Mouse (Mus musculus) CH12.LX (cell line): ENCODE data around the gene Sdhb. TPM values are rescaled to one million over a fixed set of nuclear protein-coding genes. Genes with fewer than 3 reads are reported as not detected.

ENCODE experiments used
- DNase-seq: peaks from one replicate; pipeline ENCODE4 v3.0.0-alpha.2; 2013; ENCODE audit errors: extremely low read depth
- H3K27ac ChIP-seq: 2 replicates; pipeline ENCODE4 v1.5.1; 2012; ENCODE audit warnings: low read depth, mild to moderate bottlenecking, control low read depth, moderate library complexity; ENCODE audit not compliant: insufficient read depth
- H3K27me3 ChIP-seq: replicated peaks from 2 replicates; pipeline ENCODE3; 2012; ENCODE audit warnings: inconsistent platforms
- H3K36me3 ChIP-seq, 2 experiments: replicated peaks in 1 of 2; 2 replicates each; pipeline versions ENCODE3 to v1.6.1; 2012; ENCODE audit warnings: inconsistent platforms in 1 of 2, low read length in 1 of 2, mild to moderate bottlenecking in 1 of 2, mixed read lengths in 1 of 2, moderate library complexity in 1 of 2; ENCODE audit not compliant: control insufficient read depth in 1 of 2, insufficient read depth in 1 of 2
- H3K4me1 ChIP-seq, 2 experiments: 2 replicates each; pipeline ENCODE4 v1.6.1; 2012; ENCODE audit warnings: inconsistent platforms in 1 of 2, moderate library complexity in 1 of 2; ENCODE audit not compliant: insufficient read depth in 2 of 2, control insufficient read depth in 1 of 2
- H3K4me2 ChIP-seq: 2 replicates; pipeline ENCODE4 v1.6.1; 2012; ENCODE audit warnings: low read depth, mild to moderate bottlenecking, control low read depth; ENCODE audit not compliant: poor library complexity, insufficient read depth, severe bottlenecking
- H3K4me3 ChIP-seq, 3 experiments: fragments of 150-350 bp in 1 of 3; sonication (generic) in 1 of 3; replicated peaks in 1 of 3; 2 replicates each; pipeline versions ENCODE3 to v1.5.1; 2011 to 2012; ENCODE audit warnings: low read depth in 2 of 3, low read length in 2 of 3, mild to moderate bottlenecking in 2 of 3, moderate library complexity in 2 of 3, control low read depth in 1 of 3, improper control_type of control experiment in 1 of 3, inconsistent platforms in 1 of 3, mixed read lengths in 1 of 3; ENCODE audit not compliant: poor library complexity in 1 of 3
- H3K79me2 ChIP-seq: replicated peaks from 2 replicates; pipeline ENCODE4 v1.6.1; 2012; ENCODE audit warnings: mild to moderate bottlenecking, moderate library complexity; ENCODE audit not compliant: control insufficient read depth, poor library complexity, insufficient read depth, severe bottlenecking; ENCODE audit errors: extremely low read depth
- H3K9ac ChIP-seq: 2 replicates; pipeline ENCODE4 v1.6.1; 2012; ENCODE audit warnings: low read depth, mild to moderate bottlenecking, control low read depth, moderate library complexity; ENCODE audit not compliant: insufficient read depth
- H3K9me3 ChIP-seq: replicated peaks from 2 replicates; pipeline ENCODE3; 2012; ENCODE audit warnings: low read length, inconsistent platforms, mixed read lengths
- BHLHE40 ChIP-seq: IDR thresholded peaks from 2 replicates; pipeline ENCODE4 v1.6.1; 2011; ENCODE audit warnings: mild to moderate bottlenecking, low read depth, low read length, improper control_type of control experiment
- CTCF ChIP-seq, 2 experiments: IDR thresholded peaks in 1 of 2; conservative IDR thresholded peaks in 1 of 2; 2 replicates each; pipeline ENCODE4 v1.5.1; 2011 to 2012; ENCODE audit warnings: low read depth in 2 of 2, low read length in 2 of 2, improper control_type of control experiment in 1 of 2, inconsistent platforms in 1 of 2, mild to moderate bottlenecking in 1 of 2, moderate library complexity in 1 of 2
- E2F4 ChIP-seq: IDR thresholded peaks from 2 replicates; pipeline ENCODE4 v1.6.1; 2011; ENCODE audit warnings: low read depth, low read length, improper control_type of control experiment; ENCODE audit not compliant: insufficient replicate concordance
- ELF1 ChIP-seq: IDR thresholded peaks from 2 replicates; pipeline ENCODE4 v1.6.1; 2014; ENCODE audit warnings: low read depth, mild to moderate bottlenecking, inconsistent platforms, low read length, improper control_type of control experiment
- EP300 ChIP-seq: IDR thresholded peaks from 2 replicates; pipeline ENCODE4 v1.6.1; 2011; ENCODE audit warnings: low read length, improper control_type of control experiment
- ETS1 ChIP-seq: conservative IDR thresholded peaks from 2 replicates; pipeline ENCODE4 v1.6.1; 2012; ENCODE audit warnings: low read depth, mild to moderate bottlenecking, inconsistent platforms, low read length, improper control_type of control experiment, moderate library complexity
- HCFC1 ChIP-seq: IDR thresholded peaks from 2 replicates; pipeline ENCODE4 v1.6.1; 2012; ENCODE audit warnings: low read depth, mild to moderate bottlenecking, inconsistent platforms, low read length, improper control_type of control experiment
- IRF4 ChIP-seq: IDR thresholded peaks from 2 replicates; pipeline ENCODE4 v1.6.1; 2014; ENCODE audit warnings: low read depth, mild to moderate bottlenecking, inconsistent platforms, low read length, improper control_type of control experiment
- JUND ChIP-seq: conservative IDR thresholded peaks from 2 replicates; pipeline ENCODE4 v1.6.1; 2011; ENCODE audit warnings: low read depth, low read length, improper control_type of control experiment
- KAT2A ChIP-seq: IDR thresholded peaks from 2 replicates; pipeline ENCODE4 v1.6.1; 2012; ENCODE audit warnings: low read length, improper control_type of control experiment, inconsistent platforms; ENCODE audit not compliant: insufficient replicate concordance
- MAX ChIP-seq: IDR thresholded peaks from 2 replicates; pipeline ENCODE4 v1.6.1; 2011; ENCODE audit warnings: low read length, improper control_type of control experiment
- MEF2A ChIP-seq: IDR thresholded peaks from 2 replicates; pipeline ENCODE4 v1.6.1; 2014; ENCODE audit warnings: low read depth, mild to moderate bottlenecking, inconsistent platforms, low read length, improper control_type of control experiment, borderline replicate concordance
- MYC ChIP-seq: IDR thresholded peaks from 2 replicates; pipeline ENCODE4 v1.6.1; 2011; ENCODE audit warnings: low read depth, mild to moderate bottlenecking, improper control_type of control experiment, low read length
- NELFE ChIP-seq: IDR thresholded peaks from 2 replicates; pipeline ENCODE4 v1.6.1; 2011; ENCODE audit warnings: low read depth, low read length, improper control_type of control experiment
- NRF1 ChIP-seq: IDR thresholded peaks from 2 replicates; pipeline ENCODE4 v1.6.1; 2014; ENCODE audit warnings: low read depth, mild to moderate bottlenecking, inconsistent platforms, low read length, improper control_type of control experiment, moderate library complexity
- POLR2AphosphoS2 ChIP-seq: IDR thresholded peaks from 2 replicates; pipeline ENCODE4 v1.6.1; 2011; ENCODE audit warnings: low read depth, low read length, improper control_type of control experiment
- SIN3A ChIP-seq: IDR thresholded peaks from 2 replicates; pipeline ENCODE4 v1.6.1; 2012; ENCODE audit warnings: low read length, improper control_type of control experiment, inconsistent platforms
- SMC3 ChIP-seq: IDR thresholded peaks from 2 replicates; pipeline ENCODE4 v1.6.1; 2011; ENCODE audit warnings: low read depth, low read length, improper control_type of control experiment
- TBP ChIP-seq: conservative IDR thresholded peaks from 2 replicates; pipeline ENCODE4 v1.6.1; 2011; ENCODE audit warnings: low read depth, low read length, improper control_type of control experiment
- TCF12 ChIP-seq: IDR thresholded peaks from 2 replicates; pipeline ENCODE4 v1.6.1; 2014; ENCODE audit warnings: low read depth, mild to moderate bottlenecking, inconsistent platforms, low read length, improper control_type of control experiment
- UBTF ChIP-seq: IDR thresholded peaks from 2 replicates; pipeline ENCODE4 v1.6.1; 2012; ENCODE audit warnings: low read depth, mild to moderate bottlenecking, inconsistent platforms, low read length, improper control_type of control experiment, moderate library complexity
- USF1 ChIP-seq: IDR thresholded peaks from 2 replicates; pipeline ENCODE4 v1.6.1; 2014; ENCODE audit warnings: low read depth, mild to moderate bottlenecking, inconsistent platforms, low read length, improper control_type of control experiment
- ZC3H11A ChIP-seq: IDR thresholded peaks from 2 replicates; pipeline ENCODE4 v1.6.1; 2012; ENCODE audit warnings: low read depth, mild to moderate bottlenecking, inconsistent platforms, low read length, improper control_type of control experiment
- ZKSCAN1 ChIP-seq: IDR thresholded peaks from 2 replicates; pipeline ENCODE4 v1.6.1; 2012; ENCODE audit warnings: low read depth, inconsistent platforms, low read length, improper control_type of control experiment, borderline replicate concordance
- ZMIZ1 ChIP-seq: IDR thresholded peaks from 2 replicates; pipeline ENCODE4 v1.6.1; 2012; ENCODE audit warnings: low read depth, mild to moderate bottlenecking, inconsistent platforms, low read length, improper control_type of control experiment
- dilution Hi-C: fragments of 300-500 bp; cut with MboI; formaldehyde crosslinking; loops from 2 replicates; pipeline ENCODE4 v1.14.3; 2020; ENCODE audit warnings: low sequenced_read_pairs; ENCODE audit not compliant: extremely low pct_unique_long_range_greater_than_20kb, extremely low pct_ligation_motif_present
- in situ Hi-C: fragments of 300-500 bp; cut with MboI; formaldehyde crosslinking; loops from 3 replicates; pipeline ENCODE4 v1.14.3; 2019; ENCODE audit warnings: low sequenced_read_pairs, low pct_ligation_motif_present, low pct_unique_long_range_greater_than_20kb, mixed read lengths
- polyA plus RNA-seq: library from polyadenylated mRNA; unstranded; fragments of >175 nt; gene quantifications from 2 replicates; pipeline ENCODE4 v1.2.1, GENCODE M21; 2012; ENCODE audit warnings: low read depth; ENCODE audit not compliant: insufficient read length
- total RNA-seq, 2 experiments: library from RNA; depleted of rRNA; stranded (reverse); fragments of 300-350 nt in 1 of 2; fragments of >200 nt in 1 of 2; gene quantifications; 2 replicates each; pipeline ENCODE4 v1.2.3; 2012 to 2014

Gene Sdhb
- total and polyA plus RNA-seq, 3 experiments = 156 to 190 (median 188) TPM

DNA sequence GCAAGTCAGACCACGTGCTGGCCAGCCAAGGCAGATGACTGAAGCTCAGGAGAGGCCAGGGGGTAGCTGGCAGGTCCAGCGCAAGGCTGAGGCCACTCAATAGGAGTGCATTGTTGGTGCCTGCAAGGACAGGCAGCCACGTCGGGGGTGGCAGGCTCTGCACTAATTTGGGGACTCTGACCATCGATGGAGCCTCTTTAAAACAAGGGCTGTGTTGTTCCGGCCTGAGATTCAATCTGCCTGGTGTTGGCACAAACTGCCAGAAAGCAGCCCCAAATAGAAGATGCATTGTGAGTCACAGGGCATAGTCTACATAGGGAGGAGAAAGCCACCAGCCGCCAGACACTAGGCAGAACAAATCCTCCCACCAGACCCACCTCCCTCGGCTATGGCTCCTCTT lies 31.3 kb upstream of the Sdhb start:
- Histone ChIP-seq H3K36me3 (no peaks in the 10 kb centered on the region), H3K4me3 (no peak overlapping the region), H3K27ac (no peak overlapping the region), H3K9me3 (no peaks in the 10 kb centered on the region), H3K4me2 (no peak overlapping the region), H3K4me1 (no peaks in the 10 kb centered on the region; a peak in 1 of 4 replicates), H3K9ac (no peak overlapping the region), H3K27me3 (peaks cover 92% of the 10 kb centered on the region), H3K79me2 (no peaks in the 10 kb centered on the region)
- dilution Hi-C loops (no loop called here), in situ Hi-C loops (no loop called here)
- DNase-seq = no peak
- TF ChIP-seq JUND (no peak), ELF1 (no peak), CTCF (conservative IDR thresholded peaks at IDR 0.05 in 1 of 2, IDR thresholded peaks at IDR 0.05 in 1 of 2; ENCODE audit: low read depth in 2 of 2, low read length in 2 of 2) (no peak), EP300 (no peak), MEF2A (no peak), UBTF (no peak), TBP (no peak), MYC (no peak), NRF1 (no peak), E2F4 (no peak), IRF4 (no peak), KAT2A (no peak), SMC3 (no peak), ZMIZ1 (no peak), NELFE (no peak), BHLHE40 (no peak), SIN3A (no peak), ETS1 (no peak), HCFC1 (no peak)

- Histone ChIP-seq H3K27me3 (peaks cover 89% of the 10 kb centered on the region), H3K9ac (no peak overlapping the region), H3K9me3 (no peaks in the 10 kb centered on the region), H3K36me3 (no peaks in the 10 kb centered on the region), H3K79me2 (no peaks in the 10 kb centered on the region), H3K4me2 (no peak overlapping the region), H3K4me3 (no peak overlapping the region), H3K4me1 (no peaks in the 10 kb centered on the region), H3K27ac (no peak overlapping the region)
- dilution Hi-C loops = no loop called here
- TF ChIP-seq ZKSCAN1 = no peak
- no peak for TF ChIP-seq USF1
- TF ChIP-seq POLR2AphosphoS2 = no peak
- TF ChIP-seq TCF12 = no peak
- TF ChIP-seq ETS1 = no peak
- no peak for TF ChIP-seq MAX
- TF ChIP-seq ZC3H11A = no peak
- in situ Hi-C loops = no loop called here
- no peak for DNase-seq
Measured at GRCm38 (mm10) chr4:140930900-140931470, 30.0 kb upstream of the Sdhb start.
